Mouse (Mus musculus): ENCODE data around the gene Hsd17b14. TPM values are rescaled to one million over a fixed set of nuclear protein-coding genes. Genes with fewer than 3 reads are reported as not detected.
A peak's percentile ranks its signal among the peaks of the same experiment; 100 is the strongest.

Hsd17b14 gene
- polyA plus RNA-seq, 1 experiment from 2014 or later: 0.73 TPM

DNA sequence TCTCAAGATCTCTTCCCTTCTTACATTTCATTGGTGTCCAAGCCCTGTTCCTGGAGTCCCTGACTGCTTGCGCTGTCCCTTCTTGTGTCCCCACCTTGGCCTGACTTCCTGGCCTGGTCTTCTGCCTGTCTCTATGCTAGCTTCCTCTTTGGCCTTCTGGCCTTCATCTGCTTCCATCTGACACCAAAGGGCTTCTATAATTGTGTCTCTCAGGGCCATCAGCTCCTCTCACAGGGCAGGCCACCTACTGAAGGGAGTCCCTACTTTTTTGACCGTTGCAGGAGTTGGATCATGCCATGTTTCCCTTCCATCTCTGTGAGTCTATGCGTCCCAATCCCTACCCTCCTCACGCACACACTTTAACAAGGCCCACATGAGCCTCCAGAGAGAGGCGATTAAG lies 35.2 kb downstream of the Hsd17b14 start:
- TF ChIP-seq CTCF (IDR thresholded peaks at IDR 0.05; ENCODE audit: low read depth): no peak
- no peak overlapping the region for H3K27ac ChIP-seq (ENCODE audit: low read depth, low read length)
- WGBS: 95% methylated on average over 5 of the region's 5 CpGs
- H3K9ac ChIP-seq (ENCODE audit: low read depth, low read length): no peak overlapping the region
- ATAC-seq: no peak
- no peaks in the 10 kb centered on the region for H3K9me3 ChIP-seq (ENCODE audit: control insufficient read depth)
- H3K36me3 ChIP-seq (ENCODE audit: control insufficient read depth, insufficient read depth): peaks cover 14% of the 10 kb centered on the region; the same call in 1 of the 2 replicates
- H3K4me2 ChIP-seq (replicated peaks; ENCODE audit: low read depth): no peak overlapping the region
- no peaks in the 10 kb centered on the region for H3K27me3 ChIP-seq (replicated peaks; ENCODE audit: control insufficient read depth, insufficient read depth, low read length)
- no peak overlapping the region for H3K4me3 ChIP-seq (ENCODE audit: low read depth, low read length)
- H3K4me1 ChIP-seq (replicated peaks; ENCODE audit: control insufficient read depth, insufficient read depth, low read length): no peaks in the 10 kb centered on the region

DNA sequence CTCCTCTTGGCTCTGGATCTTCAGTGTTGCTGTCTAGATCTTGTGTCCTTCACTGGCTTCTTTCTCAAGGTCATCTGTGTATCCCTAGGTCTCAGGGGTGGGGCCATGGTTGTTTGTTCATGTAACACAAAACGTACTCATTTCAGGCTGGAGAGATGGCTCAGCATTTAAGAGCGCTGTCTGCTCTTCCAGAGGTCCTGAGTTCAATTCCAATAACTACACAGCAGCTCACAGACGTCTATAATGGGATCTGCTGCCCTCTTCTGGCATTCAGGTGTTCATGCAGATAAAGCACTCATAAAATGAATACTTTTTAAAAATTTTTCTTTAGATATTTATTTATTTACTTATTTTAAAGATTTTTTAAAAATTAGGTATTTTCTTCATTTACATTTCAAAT lies 36.2 kb downstream of the Hsd17b14 start:
- no peak overlapping the region for H3K4me2 ChIP-seq (replicated peaks; ENCODE audit: low read depth)
- no peaks in the 10 kb centered on the region for H3K4me1 ChIP-seq (replicated peaks; ENCODE audit: control insufficient read depth, insufficient read depth, low read length)
- TF ChIP-seq CTCF (IDR thresholded peaks at IDR 0.05; ENCODE audit: low read depth): peak; percentile 53
- WGBS: 56% methylated on average over 3 of the region's 3 CpGs
- no peak overlapping the region for H3K9ac ChIP-seq (ENCODE audit: low read depth, low read length)
- H3K9me3 ChIP-seq (ENCODE audit: control insufficient read depth): no peaks in the 10 kb centered on the region
- no peak overlapping the region for H3K4me3 ChIP-seq (ENCODE audit: low read depth, low read length)
- peaks cover 6% of the 10 kb centered on the region; the same call in 1 of the 2 replicates for H3K36me3 ChIP-seq (ENCODE audit: control insufficient read depth, insufficient read depth)
- H3K27ac ChIP-seq (ENCODE audit: low read depth, low read length): no peak overlapping the region
- no peak for ATAC-seq
- H3K27me3 ChIP-seq (replicated peaks; ENCODE audit: control insufficient read depth, insufficient read depth, low read length): peaks cover 4% of the 10 kb centered on the region; the same call in 1 of the 2 replicates

DNA sequence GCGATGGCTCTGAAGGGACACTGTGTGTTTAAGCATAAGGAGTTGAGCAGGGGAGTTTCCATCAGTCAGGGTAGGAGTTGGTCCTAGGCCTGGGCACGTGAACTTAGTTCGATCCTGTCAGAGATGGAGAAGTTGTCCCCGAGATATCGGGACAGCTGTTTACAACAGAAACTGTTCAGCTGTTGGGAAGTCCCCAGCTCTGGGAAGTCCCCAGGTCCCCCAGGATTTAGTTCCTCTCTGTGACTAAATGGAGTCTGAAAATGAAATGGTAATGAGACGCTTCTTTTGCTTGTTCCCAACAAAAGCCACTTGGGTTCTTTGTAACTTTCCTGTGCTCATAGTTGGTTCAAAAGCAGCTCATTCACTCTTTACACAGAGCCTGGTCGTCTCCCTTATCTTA lies 37.2 kb downstream of the Hsd17b14 start:
- 64% methylated on average over 7 of the region's 7 CpGs for WGBS

DNA sequence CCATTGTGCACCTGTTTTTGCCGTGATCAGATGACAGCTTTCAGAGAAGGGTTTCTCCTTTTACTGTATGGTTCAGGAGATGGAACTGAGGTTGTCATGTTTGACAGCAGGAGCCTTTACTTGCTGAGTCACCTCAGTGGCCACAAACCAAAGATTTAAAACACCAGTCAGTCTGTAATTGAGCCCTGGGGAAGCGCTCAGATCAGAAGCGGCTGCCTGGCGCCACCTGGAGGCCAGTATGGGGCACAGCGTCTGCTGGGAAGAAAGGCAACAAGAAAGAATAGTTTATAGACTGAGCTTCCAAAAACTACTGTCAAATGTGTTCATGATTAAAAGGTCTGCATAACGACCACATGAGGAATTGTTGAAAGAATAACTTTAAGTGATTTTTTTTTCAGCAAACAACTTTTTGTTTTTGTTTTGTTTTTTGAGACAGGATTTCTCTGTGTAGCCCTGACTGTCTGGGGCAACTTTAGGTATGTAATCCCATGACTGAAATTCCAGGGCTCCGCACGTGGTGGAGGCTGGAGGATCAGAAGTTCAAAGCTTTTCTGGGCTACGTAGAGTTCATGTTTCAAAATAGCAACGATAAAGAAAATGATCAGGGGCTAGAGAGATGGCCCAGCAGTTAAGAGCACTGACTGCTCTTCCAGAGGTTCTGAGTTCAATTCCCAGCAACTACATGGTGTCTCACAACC lies 38.6 kb downstream of the Hsd17b14 start:
- no peak overlapping the region for H3K4me2 ChIP-seq (replicated peaks; ENCODE audit: low read depth)
- WGBS: 22% methylated on average over 10 of the region's 10 CpGs

More for the DNA sequence above, 37.2 kb downstream of the Hsd17b14 start:
- no peaks in the 10 kb centered on the region for H3K9me3 ChIP-seq (ENCODE audit: control insufficient read depth)
- no peak overlapping the region for H3K4me3 ChIP-seq (ENCODE audit: low read depth, low read length)
- H3K27ac ChIP-seq (ENCODE audit: low read depth, low read length): no peak overlapping the region
- peaks cover 6% of the 10 kb centered on the region; the same call in 1 of the 2 replicates for H3K36me3 ChIP-seq (ENCODE audit: control insufficient read depth, insufficient read depth)
- H3K27me3 ChIP-seq (replicated peaks; ENCODE audit: control insufficient read depth, insufficient read depth, low read length): peaks cover 13% of the 10 kb centered on the region
- H3K4me2 ChIP-seq (replicated peaks; ENCODE audit: low read depth): no peak overlapping the region
- H3K4me1 ChIP-seq (replicated peaks; ENCODE audit: control insufficient read depth, insufficient read depth, low read length): no peaks in the 10 kb centered on the region
- no peak for TF ChIP-seq CTCF (IDR thresholded peaks at IDR 0.05; ENCODE audit: low read depth)
- no peak for ATAC-seq
- H3K9ac ChIP-seq (ENCODE audit: low read depth, low read length): no peak overlapping the region

DNA sequence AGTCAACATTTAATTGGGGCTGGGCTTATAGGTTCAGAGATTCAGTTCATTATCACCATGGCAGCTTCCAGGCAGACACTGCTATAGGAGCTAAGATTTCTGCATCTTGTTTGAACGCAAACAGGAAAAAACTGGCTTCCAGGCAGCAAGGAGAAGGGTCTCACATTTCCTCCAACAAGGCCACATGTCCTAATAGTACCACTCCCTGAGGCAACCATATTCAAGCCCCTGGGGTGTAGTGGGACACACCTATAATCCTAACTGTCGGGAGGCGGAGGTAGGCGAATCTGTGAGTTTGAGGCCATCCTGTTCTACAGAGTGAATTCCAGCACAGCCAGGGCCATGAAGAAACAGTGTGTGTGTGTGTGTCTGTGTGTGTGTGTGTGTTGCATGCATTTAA lies 40.5 kb downstream of the Hsd17b14 start:
- Histone ChIP-seq H3K9ac (ENCODE audit: low read depth, low read length) (no peak overlapping the region), H3K27ac (ENCODE audit: low read depth, low read length) (no peak overlapping the region), H3K4me2 (replicated peaks; ENCODE audit: low read depth) (no peak overlapping the region), H3K27me3 (replicated peaks; ENCODE audit: control insufficient read depth, insufficient read depth, low read length) (peaks cover 43% of the 10 kb centered on the region), H3K9me3 (ENCODE audit: control insufficient read depth) (no peaks in the 10 kb centered on the region), H3K36me3 (ENCODE audit: control insufficient read depth, insufficient read depth) (no peaks in the 10 kb centered on the region), H3K4me3 (ENCODE audit: low read depth, low read length) (no peak overlapping the region), H3K4me1 (replicated peaks; ENCODE audit: control insufficient read depth, insufficient read depth, low read length) (no peaks in the 10 kb centered on the region)
- no peak for ATAC-seq
- 81% methylated on average over 4 of the region's 4 CpGs for WGBS
- no peak for TF ChIP-seq CTCF (IDR thresholded peaks at IDR 0.05; ENCODE audit: low read depth)

More for the DNA sequence above, 38.6 kb downstream of the Hsd17b14 start:
- Histone ChIP-seq H3K27me3 (replicated peaks; ENCODE audit: control insufficient read depth, insufficient read depth, low read length) (peaks cover 25% of the 10 kb centered on the region), H3K4me1 (replicated peaks; ENCODE audit: control insufficient read depth, insufficient read depth, low read length) (no peaks in the 10 kb centered on the region), H3K4me3 (ENCODE audit: low read depth, low read length) (no peak overlapping the region), H3K27ac (ENCODE audit: low read depth, low read length) (no peak overlapping the region), H3K9me3 (ENCODE audit: control insufficient read depth) (no peaks in the 10 kb centered on the region), H3K9ac (ENCODE audit: low read depth, low read length) (no peak overlapping the region), H3K36me3 (ENCODE audit: control insufficient read depth, insufficient read depth) (no peaks in the 10 kb centered on the region)
- peak; percentile 95 for TF ChIP-seq CTCF (IDR thresholded peaks at IDR 0.05; ENCODE audit: low read depth)
- no peak for ATAC-seq

DNA sequence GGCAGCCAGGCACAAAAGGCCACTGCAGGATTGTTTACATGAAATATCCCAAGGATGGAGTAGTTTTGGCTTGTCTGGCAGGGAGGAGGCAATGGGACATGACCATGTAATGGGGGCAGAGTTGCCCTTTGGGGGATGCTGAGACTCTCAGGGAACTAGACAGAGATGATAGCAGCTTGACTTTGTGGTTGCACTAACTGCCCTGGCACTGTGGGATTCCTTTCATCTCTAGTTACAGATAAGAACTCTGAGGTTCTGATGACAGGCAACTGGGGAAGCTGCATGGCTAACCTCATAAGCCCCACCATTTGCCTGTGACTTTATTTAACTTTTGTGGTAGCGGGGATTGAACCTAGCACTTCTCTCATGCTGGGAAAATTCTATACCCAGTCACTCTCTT lies 41.4 kb downstream of the Hsd17b14 start:
- no peaks in the 10 kb centered on the region for H3K9me3 ChIP-seq (ENCODE audit: control insufficient read depth)
- ATAC-seq: no peak
- H3K36me3 ChIP-seq (ENCODE audit: control insufficient read depth, insufficient read depth): no peaks in the 10 kb centered on the region
- H3K4me2 ChIP-seq (replicated peaks; ENCODE audit: low read depth): no peak overlapping the region
- H3K27ac ChIP-seq (ENCODE audit: low read depth, low read length): no peak overlapping the region
- H3K27me3 ChIP-seq (replicated peaks; ENCODE audit: control insufficient read depth, insufficient read depth, low read length): peaks cover 51% of the 10 kb centered on the region
- no peak overlapping the region for H3K4me3 ChIP-seq (ENCODE audit: low read depth, low read length)
- 87% methylated on average over 1 of the region's 1 CpGs for WGBS
- no peaks in the 10 kb centered on the region for H3K4me1 ChIP-seq (replicated peaks; ENCODE audit: control insufficient read depth, insufficient read depth, low read length)
- no peak for TF ChIP-seq CTCF (IDR thresholded peaks at IDR 0.05; ENCODE audit: low read depth)
- no peak overlapping the region for H3K9ac ChIP-seq (ENCODE audit: low read depth, low read length)

Data from intestine, postnatal 0 days (tissue).